Mouse (Mus musculus): ENCODE measurements at regions not wholly inside any gene's neighbourhood (a gene's known extent, or its start where the extent isn't known, plus 50 kb on each side); places are given as distances from the start of the nearest gene placed in this dataset.

DNA sequence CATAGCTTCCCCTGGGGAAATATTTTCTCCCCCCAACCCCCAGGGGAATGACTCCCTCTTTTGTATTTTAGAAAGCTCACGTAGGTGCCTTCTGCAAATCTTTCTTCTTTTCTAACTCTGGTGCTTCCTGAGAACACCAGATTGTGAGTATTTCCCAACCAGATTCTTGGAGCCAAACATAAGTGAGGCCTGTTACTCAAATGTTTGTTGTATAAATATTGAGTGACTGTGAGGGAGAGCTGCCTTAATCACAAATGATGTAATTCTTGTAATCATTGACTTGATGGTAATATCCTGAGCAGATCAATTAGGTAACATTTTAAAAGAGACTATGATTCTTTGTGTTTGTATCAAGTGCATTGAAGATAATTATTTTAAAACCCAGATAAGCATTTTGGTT, 137.1 kb upstream of the Marcks start:
- DNase-seq, result no peak

DNA sequence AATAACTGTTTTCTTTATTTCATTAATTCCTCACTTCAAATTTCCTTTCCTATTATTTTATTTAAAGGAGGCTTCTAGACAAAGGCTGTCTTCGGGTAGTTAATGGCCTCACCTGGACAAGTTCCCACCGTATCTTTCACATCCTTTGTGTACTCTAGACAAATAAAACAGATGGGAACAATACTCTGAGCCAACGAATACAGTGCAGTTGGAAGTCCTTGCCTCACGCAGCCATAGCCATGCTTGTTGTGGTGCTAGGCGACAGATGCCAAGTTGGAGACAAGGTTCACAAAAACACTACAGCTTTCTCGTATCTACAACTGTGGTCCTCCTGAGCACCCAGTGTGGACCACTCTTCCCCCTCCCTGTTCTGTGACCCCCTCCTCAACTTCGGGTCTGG, 136.6 kb upstream of the Marcks start:
- no peak for DNase-seq

DNA sequence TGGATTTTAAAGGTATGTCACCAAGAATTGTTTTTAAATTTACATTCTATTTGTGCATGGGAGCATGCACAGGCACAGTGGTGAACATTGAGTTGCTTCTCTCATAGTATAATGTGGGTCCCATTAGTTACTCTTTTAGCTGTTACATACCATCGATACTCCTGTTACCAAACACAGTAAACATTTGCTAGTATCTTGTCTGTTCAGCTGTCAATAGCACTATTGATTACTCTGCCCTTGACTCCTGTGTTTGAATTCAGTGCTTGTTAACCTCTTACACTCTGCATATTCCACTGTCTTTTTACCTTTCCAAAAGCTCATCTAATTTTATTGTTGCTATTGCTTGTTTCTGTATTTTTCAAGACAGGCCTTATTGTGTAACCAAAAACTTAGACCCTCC, 133.2 kb upstream of the Marcks start:
- no peak for DNase-seq

DNA sequence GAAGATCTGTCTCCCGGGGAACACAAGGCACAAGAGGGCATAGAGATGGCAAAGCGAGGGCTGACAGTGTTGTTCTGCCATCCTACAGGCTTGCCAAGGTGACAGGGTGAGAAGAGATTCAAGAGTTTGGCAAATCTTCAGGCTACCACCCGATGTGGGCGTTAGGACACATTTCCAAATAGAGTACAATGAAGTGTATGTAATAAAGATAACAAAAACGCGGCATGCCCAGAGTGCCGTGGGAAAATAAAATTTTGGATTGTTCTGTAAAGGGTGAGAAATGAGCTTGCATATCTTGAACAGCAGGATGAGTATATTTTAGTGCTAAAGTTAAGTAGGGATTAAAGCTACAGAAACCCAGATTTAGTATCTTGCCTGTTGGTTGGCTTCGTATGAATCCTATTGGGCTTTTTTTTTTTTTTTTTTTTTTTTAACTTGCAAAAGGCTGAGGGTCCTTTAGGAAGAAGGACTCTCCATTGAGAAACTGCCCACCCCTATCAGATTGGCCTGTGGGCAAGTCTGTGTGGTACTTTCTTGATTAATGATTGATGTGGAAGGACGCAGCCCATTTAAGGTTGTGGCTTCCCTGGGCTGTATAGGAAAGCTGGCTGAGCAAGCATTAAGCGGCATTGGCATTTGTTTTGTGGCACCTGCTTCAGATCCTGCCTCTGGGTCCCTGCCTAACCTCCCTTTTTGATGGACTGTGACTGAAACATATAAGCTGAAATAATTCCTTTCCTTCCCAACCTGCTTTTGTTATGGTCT, 131.7 kb upstream of the Marcks start:
- DNase-seq, result no peak

DNA sequence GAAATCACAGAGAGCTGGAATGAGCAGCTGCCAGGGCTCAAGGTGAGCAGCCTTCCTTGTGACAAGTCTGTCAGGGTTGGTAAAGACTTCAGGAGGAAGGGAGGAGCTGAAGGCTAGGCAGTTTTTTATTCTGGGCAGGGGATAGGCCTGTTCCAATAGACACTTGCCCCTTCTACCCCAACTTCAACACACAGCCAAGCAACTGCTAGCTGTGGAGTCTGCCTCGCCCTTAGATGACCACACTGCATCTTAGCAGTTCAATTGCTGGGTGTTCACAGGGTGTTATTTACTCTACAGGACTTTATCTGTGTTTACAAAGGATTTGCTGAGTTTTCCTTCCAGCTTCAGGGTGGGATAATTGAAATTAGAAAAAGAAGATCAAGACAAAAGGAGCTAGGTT, 128.2 kb upstream of the Marcks start:
- no peak for DNase-seq

DNA sequence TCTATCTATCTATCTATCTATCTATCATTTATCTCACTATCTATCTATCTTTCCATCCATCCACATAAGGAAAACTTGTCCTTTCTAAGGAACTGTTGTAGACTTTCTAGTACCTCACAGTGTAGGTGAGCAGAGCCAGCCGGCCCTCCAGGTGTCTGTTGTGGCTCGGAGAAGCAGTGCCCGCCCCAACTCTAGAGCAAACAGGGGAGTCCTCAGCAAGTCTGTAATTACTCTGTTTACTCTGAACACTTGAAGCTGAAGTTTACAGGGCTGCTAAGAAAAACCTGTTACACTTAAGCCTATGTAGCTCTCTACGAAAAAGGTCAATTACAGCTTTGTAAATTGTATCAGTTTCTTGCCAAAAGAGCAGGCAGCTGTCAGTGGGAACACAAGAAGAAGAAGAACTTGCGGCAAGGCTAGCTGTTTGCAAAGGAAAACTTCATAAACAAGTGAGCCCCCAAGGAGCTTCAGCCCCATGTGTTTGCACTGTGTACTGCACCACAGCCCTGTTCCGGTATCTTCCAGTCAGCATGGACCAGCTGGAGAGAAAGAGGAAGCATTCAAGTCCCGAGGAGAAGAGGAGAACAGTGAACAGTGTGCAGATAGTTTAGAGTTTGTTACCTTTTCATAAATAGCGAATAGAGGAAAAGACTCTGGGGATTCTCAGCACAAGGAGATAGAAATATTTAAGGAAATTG, 122.2 kb upstream of the Marcks start:
- peak; percentile 48 for DNase-seq

DNA sequence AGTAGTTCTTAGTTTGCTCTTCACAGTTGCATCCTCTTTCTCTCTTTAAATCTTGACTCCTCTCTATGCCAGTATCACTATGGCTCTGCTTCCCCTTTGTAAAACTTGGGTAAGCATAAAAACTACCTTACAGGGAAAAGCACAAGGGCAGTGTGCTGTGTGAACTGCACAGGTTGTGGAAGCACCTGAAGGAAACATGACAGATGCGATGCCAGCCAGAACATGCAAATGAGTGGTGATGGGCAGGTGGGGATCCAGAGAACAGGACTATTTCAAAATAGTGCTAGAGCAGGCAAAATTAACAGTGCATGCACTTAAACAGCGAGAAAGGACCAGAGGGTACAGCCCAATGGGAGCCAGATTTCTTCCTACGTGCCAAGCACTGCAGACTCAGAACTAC, 120.5 kb upstream of the Marcks start:
- no peak for DNase-seq

DNA sequence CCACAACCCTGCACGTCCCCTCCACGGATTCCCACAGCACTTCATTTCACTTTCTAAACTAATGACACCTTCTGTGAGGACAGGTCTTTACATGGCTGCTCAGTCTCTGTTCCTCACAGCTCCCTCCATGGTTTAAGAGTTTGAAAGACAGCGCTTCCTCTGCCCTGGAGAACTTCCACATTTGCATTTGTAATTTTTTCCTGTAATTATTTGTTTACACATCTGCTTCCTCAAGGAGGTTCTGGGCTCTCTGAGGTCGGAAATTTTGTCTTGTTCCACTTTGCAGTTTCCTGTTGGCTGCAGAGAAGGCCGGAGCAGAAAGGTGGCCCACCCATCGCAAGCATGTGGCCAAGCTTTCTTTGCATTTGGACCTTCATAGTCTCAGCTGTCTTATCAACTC, 118.8 kb upstream of the Marcks start:
- DNase-seq, result no peak

DNA sequence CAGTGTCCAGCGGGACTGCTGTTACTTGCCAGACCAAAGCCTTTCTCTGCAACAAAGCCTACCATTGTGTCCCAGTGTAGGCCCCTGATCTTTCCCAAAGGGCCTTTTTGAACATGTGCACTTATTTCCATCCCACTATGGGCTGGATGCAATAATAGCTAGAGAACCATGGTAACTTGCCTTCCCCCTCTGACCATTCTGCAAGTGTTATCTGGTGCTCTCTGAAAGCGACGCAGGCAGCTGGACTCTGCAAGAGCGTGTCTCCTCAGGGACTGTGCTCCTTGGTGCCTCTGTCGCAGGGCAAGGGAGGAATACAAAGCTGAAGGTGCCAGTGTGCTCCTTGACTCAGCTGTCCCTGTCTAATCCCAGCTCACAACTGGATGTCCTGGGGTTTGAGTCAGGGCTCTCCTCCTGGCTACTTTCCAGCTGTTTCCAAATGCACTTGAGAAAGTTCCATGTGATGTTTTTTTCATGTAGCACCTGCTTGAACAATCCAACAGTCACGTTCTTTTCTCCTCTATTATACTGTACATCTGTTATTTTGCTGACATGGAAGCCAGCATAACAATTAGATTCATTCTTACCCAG, 112.3 kb upstream of the Marcks start:
- peak; percentile 18 for DNase-seq

DNA sequence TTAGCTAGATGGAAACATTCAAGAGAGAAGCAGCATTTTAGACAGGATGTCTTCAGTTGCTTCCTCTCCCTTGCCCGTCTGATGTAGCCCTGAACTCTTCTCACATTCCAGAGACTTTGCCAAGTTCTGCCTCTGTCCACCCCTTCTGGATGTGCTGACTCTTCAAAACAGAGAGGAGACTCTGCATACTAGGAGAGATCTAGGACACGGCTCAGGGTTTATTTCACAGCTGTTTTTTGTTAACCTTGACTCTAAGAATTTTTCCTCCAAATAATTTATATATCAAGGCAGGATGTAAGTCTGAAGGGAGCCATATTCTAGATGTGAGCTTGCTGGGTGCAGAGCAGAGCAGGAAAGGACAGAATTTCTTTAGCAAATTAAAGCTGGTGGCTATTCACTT, 111.4 kb upstream of the Marcks start:
- DNase-seq, result no peak

DNA sequence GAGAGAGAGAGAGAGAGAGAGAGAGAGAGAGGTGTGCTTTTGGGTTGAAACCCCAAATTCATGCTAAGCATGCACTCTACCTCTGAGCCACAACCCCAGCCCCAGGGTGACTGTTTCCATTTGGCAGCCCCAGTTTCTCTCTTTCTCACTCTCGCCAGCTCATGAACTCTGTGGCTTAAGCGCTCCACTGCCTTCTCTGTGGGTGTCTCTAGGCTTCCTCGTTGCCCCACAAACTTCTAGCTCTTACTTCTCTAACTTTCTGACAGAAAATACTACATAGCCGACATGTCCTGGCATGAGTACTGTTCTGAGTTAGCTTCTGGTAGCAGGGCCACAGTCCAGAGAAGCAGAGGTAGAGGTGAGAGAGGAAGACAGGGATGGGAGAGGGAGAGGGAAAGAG, 110.8 kb upstream of the Marcks start:
- no peak for DNase-seq

DNA sequence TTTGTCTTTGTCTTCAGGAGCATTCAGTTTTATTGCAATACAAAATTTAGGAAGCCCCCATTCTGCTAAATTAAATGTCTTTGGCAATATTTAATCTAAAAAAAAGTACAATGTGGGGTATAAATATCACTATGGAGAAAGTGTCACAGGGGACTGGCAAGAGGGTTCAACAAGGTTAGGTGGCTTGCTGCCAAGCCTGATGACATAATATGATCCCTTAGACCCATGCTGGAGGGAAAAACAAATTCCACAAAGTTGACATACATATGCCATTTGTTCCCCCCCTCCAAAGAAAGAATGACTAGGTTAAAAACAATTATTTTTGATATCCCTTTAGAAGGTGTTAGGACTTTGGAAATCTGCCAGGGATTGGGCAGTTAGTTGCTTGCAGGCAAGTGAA, 108.4 kb upstream of the Marcks start:
- no peak for DNase-seq

DNA sequence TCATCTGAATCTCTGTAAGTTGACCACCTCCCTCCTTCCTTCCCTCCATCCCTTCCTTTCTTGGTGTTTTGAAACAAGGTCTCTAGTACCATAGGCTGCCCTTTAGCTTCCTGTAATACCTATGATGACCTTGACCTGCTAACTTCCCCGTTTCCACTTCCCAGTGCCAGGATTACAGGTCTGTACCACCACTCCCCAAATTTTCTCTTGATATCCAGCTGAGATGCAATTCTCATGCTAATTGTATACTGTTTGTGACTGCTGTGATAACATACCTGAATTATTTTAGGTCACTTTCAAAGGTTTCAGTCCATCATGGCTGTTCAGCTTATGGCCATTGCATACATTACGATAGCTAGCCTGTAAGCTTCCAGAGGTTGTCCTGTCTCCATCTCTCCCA, 104.4 kb upstream of the Marcks start:
- no peak for DNase-seq

DNA sequence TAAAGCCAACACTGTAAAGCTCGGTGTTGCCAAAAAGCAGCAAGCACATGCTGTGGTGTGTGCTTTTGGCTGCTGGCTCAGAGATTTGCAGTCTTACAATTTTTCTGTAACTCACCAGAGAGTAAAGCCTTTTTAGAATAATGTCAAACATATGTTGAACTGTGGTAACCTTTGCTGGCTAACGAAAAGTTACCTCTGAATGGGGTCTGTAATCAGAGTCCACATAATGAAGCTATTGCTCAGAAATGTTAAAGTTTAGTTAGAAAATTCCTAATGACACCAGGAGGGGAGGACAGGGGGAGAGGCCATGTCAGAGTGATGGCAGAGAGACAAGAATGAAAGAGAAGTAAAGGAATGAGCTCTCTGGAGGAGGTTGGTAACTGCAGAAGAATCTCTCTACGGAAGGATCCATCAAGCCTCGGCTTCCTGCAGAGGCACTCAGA, 103.1 kb upstream of the Marcks start:
- no peak for DNase-seq

DNA sequence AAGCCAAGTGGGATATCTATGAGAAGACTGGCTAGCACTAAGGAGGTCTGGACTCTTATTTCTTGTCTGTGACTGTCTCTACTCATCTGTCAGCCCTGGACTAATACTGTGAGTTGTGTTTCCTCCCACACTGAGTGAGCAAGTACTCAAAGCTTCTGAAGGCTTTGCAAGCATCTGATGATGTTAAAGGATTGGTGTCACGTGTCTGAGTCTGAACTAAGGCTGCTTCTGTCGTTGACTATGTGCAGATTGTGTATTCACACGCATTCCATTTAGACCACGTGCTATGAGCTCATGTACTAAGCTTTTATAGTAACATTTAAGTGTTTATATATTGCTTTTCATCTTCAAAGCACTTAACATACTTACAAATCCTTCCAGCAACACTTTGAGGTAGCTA, 101.9 kb upstream of the Marcks start:
- no peak for DNase-seq

DNA sequence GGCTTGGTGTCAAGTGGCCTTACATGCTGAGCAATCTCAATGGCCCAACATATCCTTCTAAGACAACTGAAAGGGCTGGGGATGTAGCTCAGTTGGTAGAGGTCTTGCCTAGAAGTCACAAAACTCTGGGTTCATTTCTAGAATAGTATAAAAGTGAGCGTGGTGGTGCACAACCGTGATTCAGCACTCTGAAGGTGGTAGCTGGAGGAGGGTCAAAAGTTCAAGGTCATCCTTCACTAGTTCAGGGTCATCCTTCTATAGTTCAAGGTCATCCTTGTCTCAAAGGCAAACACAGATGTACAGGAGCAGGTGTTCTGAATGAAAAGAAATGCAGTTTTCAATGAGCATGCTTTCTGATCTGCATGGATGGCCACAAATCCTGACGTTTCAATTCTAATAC, 101.5 kb upstream of the Marcks start:
- DNase-seq, result no peak

DNA sequence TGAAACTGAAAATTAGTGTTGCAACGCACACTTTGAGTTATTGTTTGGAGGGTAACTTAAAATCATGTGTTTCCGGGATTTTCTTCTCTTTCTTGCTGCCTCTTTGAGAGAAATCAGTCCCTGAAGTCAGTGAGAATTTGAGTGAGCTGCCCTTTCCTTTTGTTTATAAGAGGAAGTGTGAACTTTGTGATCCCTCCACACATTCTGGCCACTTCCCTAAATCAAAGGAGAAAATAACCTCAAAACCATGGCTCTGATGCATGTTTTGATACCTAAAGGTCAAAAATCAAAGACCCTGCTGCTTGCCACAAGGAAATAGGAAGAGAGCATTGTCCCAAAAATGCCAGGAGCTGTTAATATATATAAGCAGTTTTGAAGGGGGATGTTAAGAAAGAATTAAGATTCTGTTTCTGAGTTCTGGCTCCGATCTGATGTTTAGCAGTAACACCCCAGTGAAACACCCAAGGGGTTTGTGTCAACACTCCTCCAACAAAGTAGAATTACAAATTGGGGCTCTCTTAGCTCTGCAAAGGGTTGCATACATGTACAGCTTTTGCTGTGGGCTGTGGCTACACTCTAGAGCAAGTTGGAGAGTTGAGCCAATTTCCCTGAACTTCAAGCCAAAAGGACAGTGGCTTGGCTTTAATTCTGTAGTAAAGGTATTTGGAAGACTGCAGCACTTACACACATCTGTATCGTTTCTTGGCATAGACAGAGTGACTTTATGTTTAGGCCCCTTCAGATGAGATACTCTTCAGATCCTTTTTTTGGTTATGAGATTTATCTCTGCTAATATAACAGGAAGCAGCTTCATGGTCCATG, 97.5 kb upstream of the Marcks start:
- DNase-seq, result no peak

DNA sequence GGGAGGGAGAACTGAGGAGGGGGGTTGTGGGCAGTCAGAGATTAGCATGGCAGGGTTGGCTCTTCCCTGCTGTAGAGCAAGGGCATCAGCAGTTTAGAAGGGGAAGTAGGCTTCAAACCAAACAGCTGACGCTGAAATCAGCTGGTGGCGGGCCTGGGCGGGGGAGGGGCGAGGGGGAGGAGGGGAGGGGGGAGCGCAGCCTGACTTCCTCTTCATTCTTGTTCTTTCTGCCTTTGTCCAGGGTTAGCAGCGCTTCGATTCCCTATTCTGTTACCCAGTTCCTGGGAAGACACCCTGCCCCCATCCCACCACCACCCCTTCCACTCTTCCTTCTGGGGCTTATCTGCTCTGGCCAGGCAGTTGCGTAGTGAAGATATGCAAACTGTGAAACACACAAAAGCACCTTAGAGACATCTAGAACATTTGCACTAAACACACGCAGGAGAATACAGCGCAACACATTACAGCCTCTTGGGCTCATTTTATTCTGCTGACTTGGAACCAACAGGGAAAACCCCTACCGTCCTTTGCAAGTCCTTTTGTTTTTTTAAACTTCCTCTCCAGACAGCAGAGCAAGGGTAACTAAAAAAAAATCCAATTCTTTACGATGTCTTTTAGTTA, 93.3 kb upstream of the Marcks start:
- DNase-seq, result peak; percentile 37

DNA sequence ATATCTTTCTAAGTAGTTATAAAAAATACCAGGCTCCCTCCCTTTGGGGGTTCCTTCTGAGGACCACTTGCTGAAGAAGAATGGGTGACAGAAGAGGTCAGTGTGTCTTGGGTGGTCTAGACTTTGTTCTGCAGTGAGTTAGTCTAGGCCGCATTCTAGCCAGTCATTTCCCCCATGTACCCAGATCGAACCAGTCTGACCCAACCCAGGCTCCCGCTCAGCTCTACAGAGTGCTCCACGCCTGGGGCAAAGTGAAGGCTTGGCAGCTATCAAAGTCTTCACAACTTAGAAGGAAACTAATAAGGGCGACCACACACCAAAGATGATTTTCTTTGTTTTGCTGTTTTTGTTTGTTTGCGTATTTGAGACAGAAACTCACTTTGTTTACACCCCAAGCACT, 92.4 kb upstream of the Marcks start:
- DNase-seq, result no peak

DNA sequence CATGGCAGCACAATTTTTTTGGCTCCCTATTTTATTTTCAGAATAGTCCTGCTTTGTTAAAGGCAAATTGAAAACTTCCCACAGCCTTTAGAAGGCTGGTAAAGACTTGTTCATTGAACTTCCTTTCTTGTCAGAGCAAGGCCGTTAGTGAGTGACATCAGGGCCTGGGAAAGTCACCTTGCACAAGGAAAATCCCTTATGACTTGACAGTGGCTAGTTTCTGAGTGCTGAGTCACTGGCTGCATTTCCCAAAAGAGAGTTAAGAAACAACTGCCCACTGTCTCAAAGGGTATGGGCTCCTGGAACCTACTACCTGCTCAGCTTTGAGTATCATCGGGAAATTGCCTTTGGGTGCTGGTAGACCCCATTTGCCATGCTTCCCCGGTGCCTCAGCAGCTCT, 89.2 kb upstream of the Marcks start:
- no peak for DNase-seq

DNA sequence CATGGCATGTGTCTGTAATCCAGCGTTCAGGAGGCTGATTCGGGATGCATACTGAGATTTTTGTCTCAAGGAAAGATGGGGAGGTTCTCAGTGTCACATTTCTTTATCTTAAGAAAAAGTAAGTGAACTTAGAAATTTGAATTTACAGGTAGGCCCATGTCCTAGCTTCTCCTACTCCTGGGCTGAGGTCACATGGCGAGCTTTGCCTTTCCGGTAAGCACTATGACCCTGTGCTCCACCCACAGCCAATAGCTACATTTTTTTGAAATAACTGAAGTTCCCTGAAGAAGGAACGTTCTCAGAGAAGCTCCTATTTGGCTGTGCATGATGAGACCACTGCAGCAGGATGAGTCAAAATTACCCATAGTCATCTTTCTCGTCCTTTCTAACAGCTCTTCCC, 83.0 kb upstream of the Marcks start:
- DNase-seq, result no peak

DNA sequence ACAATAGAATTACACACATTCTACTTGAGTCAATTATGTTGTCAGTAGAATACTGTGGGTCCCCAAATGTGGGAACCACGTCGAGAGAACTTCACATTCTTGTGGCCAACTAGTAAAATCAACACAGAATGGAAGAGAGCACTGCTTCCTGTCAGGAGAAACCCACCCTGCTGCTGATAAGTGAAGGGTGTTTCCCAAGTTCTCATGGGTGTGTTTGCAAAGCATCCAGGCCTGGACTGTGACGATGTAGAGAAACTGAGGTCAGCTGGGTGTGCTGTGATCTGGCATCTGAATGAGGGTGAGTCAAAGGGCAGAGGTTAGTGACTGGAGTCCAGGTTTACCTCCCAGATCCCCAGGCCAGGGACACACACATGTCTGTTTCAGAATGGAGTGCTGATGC, 81.7 kb upstream of the Marcks start:
- DNase-seq, result no peak
